Mouse (Mus musculus) limb, embryonic 10.5 days (tissue): ENCODE measurements around the gene Foxp1. TPM values are rescaled to one million over a fixed set of nuclear protein-coding genes. Genes with fewer than 3 reads are reported as not detected.

Experiments used
- DNase-seq: peaks from one replicate; pipeline ENCODE4 v3.0.0-alpha.2; 2017; ENCODE audit warnings: low spot score
- H3K27ac ChIP-seq: fragments of 300-500 bp; sonication (generic); 2 replicates; pipeline ENCODE4 v1.5.1; 2016; ENCODE audit warnings: mild to moderate bottlenecking
- H3K27me3 ChIP-seq: fragments of 300-500 bp; sonication (generic); 2 replicates; pipeline ENCODE4 v1.6.1; 2016; ENCODE audit warnings: low read depth, mild to moderate bottlenecking; ENCODE audit not compliant: poor library complexity, severe bottlenecking
- H3K36me3 ChIP-seq: fragments of 300-500 bp; sonication (generic); 2 replicates; pipeline ENCODE4 v1.6.1; 2016; ENCODE audit warnings: mild to moderate bottlenecking, moderate library complexity
- H3K4me1 ChIP-seq: fragments of 300-500 bp; sonication (generic); 2 replicates; pipeline ENCODE4 v1.6.1; 2016
- H3K4me3 ChIP-seq: fragments of 300-500 bp; sonication (generic); 2 replicates; pipeline ENCODE4 v1.5.1; 2016; ENCODE audit warnings: mild to moderate bottlenecking, moderate library complexity
- H3K9me3 ChIP-seq: fragments of 300-500 bp; sonication (generic); replicated peaks from 2 replicates; pipeline ENCODE4 v1.6.1; 2016; ENCODE audit warnings: mild to moderate bottlenecking
- WGBS: fragments of 180-500 bp; shearing (Covaris S2); methylation state at CpG from one replicate; pipeline ENCODE4 v1.1.7; 2016; 5-methylcytosine and 5-hydroxymethylcytosine counted together
- microRNA-seq: library from miRNA; unstranded; fragments of <30 nt; microRNA quantifications from one replicate; pipeline ENCODE4, GENCODE M21; 2017
- polyA plus RNA-seq: library from polyadenylated mRNA; unstranded; fragments of >200 nt; fragmentation: Nextera tagmentation; extraction: Ambion mirVana; gene quantifications from 2 replicates; pipeline ENCODE4 v1.2.1, GENCODE M21; 2016

Foxp1 gene
- polyA plus RNA-seq, 1 experiment from 2014 or later, result 47.3 TPM

DNA sequence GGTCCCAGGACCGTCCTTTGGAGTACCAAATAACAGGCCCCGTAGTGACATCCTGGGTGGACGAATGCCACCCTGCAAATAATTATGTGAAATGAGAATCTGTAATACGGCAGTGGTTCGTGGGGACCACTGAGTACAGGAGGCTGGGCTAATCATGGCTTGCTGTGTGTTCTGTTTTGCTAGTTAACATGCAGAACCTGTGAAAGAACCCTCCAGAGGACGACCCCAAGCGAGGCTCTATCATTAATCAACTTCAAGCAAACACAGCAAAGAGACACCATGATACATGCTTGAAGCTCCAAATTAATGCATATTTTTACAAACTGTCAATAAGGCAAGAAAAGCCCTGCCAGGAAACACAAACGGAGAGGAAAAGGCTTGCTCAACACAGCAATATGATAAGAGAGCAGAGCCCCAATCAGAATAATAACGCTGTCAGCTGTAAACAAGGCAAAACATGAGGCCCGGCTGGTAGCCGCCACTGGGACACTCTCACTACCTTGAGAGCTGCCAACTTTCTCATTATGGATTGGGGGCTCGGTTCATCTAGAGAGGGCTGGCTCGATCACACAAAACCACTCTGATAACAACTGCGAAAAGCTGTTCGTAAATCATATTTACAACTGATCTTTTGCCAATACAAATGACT is 591.7 kb downstream of the Foxp1 start:
- Histone ChIP-seq H3K9me3 (no peaks in the 10 kb centered on the region), H3K4me1 (peaks cover 17% of the 10 kb centered on the region), H3K27ac (no peak overlapping the region), H3K4me3 (no peak overlapping the region), H3K27me3 (peaks cover 2% of the 10 kb centered on the region; the same call in 1 of the 2 replicates), H3K36me3 (peaks cover 28% of the 10 kb centered on the region)
- peak; percentile 20 for DNase-seq
- WGBS, result 83% methylated on average over 15 of the region's 15 CpGs

DNA sequence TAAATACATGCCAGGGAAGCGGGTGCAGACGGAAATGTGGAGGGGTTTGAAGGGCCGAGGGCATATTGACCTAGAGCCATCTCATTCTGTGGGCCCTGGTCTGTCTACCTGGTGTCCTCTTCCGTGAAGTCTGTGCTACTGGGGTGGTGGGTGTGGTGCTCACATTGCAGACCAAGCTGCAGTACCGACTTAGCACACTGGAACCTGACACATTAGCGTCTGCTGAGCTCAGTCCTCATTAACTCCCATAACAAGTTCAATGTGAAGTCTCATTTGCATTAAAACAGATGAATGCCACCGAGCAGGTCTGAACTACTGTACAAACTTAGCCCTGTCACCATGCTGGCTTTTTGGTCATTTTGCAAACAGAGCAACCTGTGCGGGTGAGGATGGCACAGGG is 594.2 kb downstream of the Foxp1 start:
- Histone ChIP-seq H3K36me3 (peaks cover 16% of the 10 kb centered on the region), H3K4me3 (no peak overlapping the region), H3K4me1 (peaks cover 5% of the 10 kb centered on the region), H3K27ac (no peak overlapping the region), H3K27me3 (no peaks in the 10 kb centered on the region; the same call in 1 of the 2 replicates), H3K9me3 (no peaks in the 10 kb centered on the region)
- DNase-seq, result no peak
- WGBS, result 88% methylated on average over 8 of the region's 8 CpGs

GRCm38 (mm10) chr6:98901259-98901658 is 621.3 kb downstream of the Foxp1 start:
- 94% methylated on average over 6 of the region's 6 CpGs for WGBS
- DNase-seq, result no peak
- no peak overlapping the region for H3K27ac ChIP-seq
- no peak overlapping the region for H3K4me3 ChIP-seq
- no peaks in the 10 kb centered on the region for H3K27me3 ChIP-seq
- no peaks in the 10 kb centered on the region for H3K36me3 ChIP-seq
- H3K9me3 ChIP-seq, result no peaks in the 10 kb centered on the region
- H3K4me1 ChIP-seq, result no peaks in the 10 kb centered on the region

GRCm38 (mm10) chr6:98878208-98878607 is 644.3 kb downstream of the Foxp1 start:
- H3K9me3 ChIP-seq, result no peaks in the 10 kb centered on the region
- H3K4me1 ChIP-seq, result no peaks in the 10 kb centered on the region
- DNase-seq, result no peak
- 81% methylated on average over 1 of the region's 1 CpGs for WGBS
- no peak overlapping the region for H3K4me3 ChIP-seq
- H3K36me3 ChIP-seq, result no peaks in the 10 kb centered on the region
- no peak overlapping the region for H3K27ac ChIP-seq
- no peaks in the 10 kb centered on the region for H3K27me3 ChIP-seq

GRCm38 (mm10) chr6:98876401-98876800 is 646.1 kb downstream of the Foxp1 start:
- WGBS, result 84% methylated on average over 2 of the region's 2 CpGs

More at GRCm38 (mm10) chr6:98876401-98876800, 646.1 kb downstream of the Foxp1 start:
- H3K36me3 ChIP-seq, result no peaks in the 10 kb centered on the region
- no peaks in the 10 kb centered on the region for H3K4me1 ChIP-seq
- H3K9me3 ChIP-seq, result no peaks in the 10 kb centered on the region
- DNase-seq, result no peak
- no peak overlapping the region for H3K27ac ChIP-seq
- H3K4me3 ChIP-seq, result no peak overlapping the region
- no peaks in the 10 kb centered on the region for H3K27me3 ChIP-seq

Small RNA genes lying within 50 kb of the gene (microRNA-seq; reads per million reads assigned to microRNA genes)
- gene Gm22328, result not detected
- not detected for gene Gm49348

Other genes with a start within 250 kb of the Foxp1 start
- 11.1 and 14.6 TPM in 2 replicates for gene Eif4e3, start 144.1 kb upstream of the Foxp1 start, polyA plus RNA-seq
- gene Gm20696, start 144.1 kb upstream of the Foxp1 start, polyA plus RNA-seq, result 2.4 and 3.2 TPM in 2 replicates
- 1.0 and 1.1 TPM in 2 replicates for gene Gpr27, start 170.0 kb upstream of the Foxp1 start, polyA plus RNA-seq
- not detected in 2 replicates for gene Prok2, start 203.7 kb upstream of the Foxp1 start, polyA plus RNA-seq